In the genomic region with DNA sequence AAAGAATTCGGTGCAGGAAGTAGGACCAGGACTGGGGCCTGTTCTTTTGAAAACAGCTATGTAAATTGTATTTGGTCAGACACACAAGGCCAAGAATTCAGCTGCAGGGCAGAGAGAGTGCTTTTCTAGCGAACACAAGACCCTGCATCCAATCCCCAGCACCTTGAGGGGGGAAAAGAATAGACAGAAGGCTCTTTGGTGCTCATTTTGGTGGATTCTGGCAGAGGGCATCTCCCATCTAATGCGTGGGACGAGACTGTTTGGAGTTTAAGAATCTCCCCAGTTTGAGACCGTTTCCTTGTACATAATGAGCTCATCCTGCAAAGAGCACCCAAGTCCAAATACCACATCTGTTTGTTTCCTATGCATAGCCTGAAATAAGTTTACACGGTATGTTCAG, we compare ENCODE assay signal across 9 mouse cellular contexts. TPM values are rescaled to one million over a fixed set of nuclear protein-coding genes. Genes with fewer than 3 reads are reported as not detected.
DNase-seq lines count a peak whose midpoint lies in the region; ATAC-seq lines count a peak whose summit lies in the region.
"Had no signal": no experiment of that assay in that cellular context is flagged by ENCODE, and none has a peak within 500 bp of the region (broad histone marks: within the 10 kb centered on the region; RNA-seq: fewer than 3 reads in every experiment).

No protein-coding gene starts in this region.

- H3K4me2 ChIP-seq in heart, embryonic 13.5 days = peak overlapping the region; percentile 53; the same call in 1 of the 2 replicates
- H3K4me2 ChIP-seq in forebrain, embryonic 15.5 days (replicated peaks) = 0 out of 2 replicates have a peak overlapping the region, but pooled peaks have one; percentile 2
- H3K4me2 ChIP-seq in liver, embryonic 16.5 days (ENCODE audit: low read depth, low read length) = peak overlapping the region; percentile 64

- DNase-seq in heart, adult 9 months (ENCODE audit: low spot score in 2 of 2) = no peak
- DNase-seq in NIH3T3 (ENCODE audit: low read depth) = peak; percentile 52
- no peak for DNase-seq in right cerebral cortex, postnatal 36 days (ENCODE audit: low spot score in 2 of 2)
- no peak for DNase-seq in gastrocnemius, postnatal 14 days
- no peak for DNase-seq in spleen, adult 12 weeks (ENCODE audit: low spot score)

- H3K27me3 ChIP-seq in heart, embryonic 13.5 days (replicated peaks) = no peaks in the 10 kb centered on the region
- H3K27me3 ChIP-seq in forebrain, embryonic 15.5 days = no peaks in the 10 kb centered on the region
- H3K27me3 ChIP-seq in liver, embryonic 16.5 days (ENCODE audit: control insufficient read depth, insufficient read depth, low read depth, low read length) = no peaks in the 10 kb centered on the region

- H3K9ac ChIP-seq in heart, embryonic 13.5 days = peak overlapping the region; percentile 50; the same call in 1 of the 2 replicates
- H3K9ac ChIP-seq in forebrain, embryonic 15.5 days (replicated peaks) = no peak overlapping the region
- H3K9ac ChIP-seq in liver, embryonic 16.5 days (ENCODE audit: low read depth, low read length) = peak overlapping the region; percentile 25

- 53% methylated on average over 6 of the region's 6 CpGs for WGBS in heart, embryonic 13.5 days
- 56% methylated on average over 6 of the region's 6 CpGs for WGBS in forebrain, embryonic 15.5 days
- WGBS in liver, embryonic 16.5 days (ENCODE audit: insufficient replicate concordance) = 52% methylated on average over 6 of the region's 6 CpGs

- no peaks in the 10 kb centered on the region for H3K36me3 ChIP-seq in heart, embryonic 13.5 days
- H3K36me3 ChIP-seq in forebrain, embryonic 15.5 days = no peaks in the 10 kb centered on the region
- no peaks in the 10 kb centered on the region for H3K36me3 ChIP-seq in liver, embryonic 16.5 days (ENCODE audit: control insufficient read depth, insufficient read depth)

- H3K4me1 ChIP-seq in heart, embryonic 13.5 days = peaks cover 45% of the 10 kb centered on the region
- peaks cover 18% of the 10 kb centered on the region for H3K4me1 ChIP-seq in forebrain, embryonic 15.5 days
- peaks cover 33% of the 10 kb centered on the region for H3K4me1 ChIP-seq in liver, embryonic 16.5 days (ENCODE audit: control insufficient read depth, low read depth, low read length)

- peak overlapping the region; percentile 77 for H3K27ac ChIP-seq in heart, embryonic 13.5 days (replicated peaks)
- peak overlapping the region; percentile 76 for H3K27ac ChIP-seq in forebrain, embryonic 15.5 days (replicated peaks)
- H3K27ac ChIP-seq in liver, embryonic 16.5 days (ENCODE audit: low read length) = peak overlapping the region; percentile 73

- ATAC-seq in heart, embryonic 13.5 days (ENCODE audit: extremely low read depth, insufficient number of reproducible peaks, low FRiP score, low TSS enrichment) = no peak
- no peak for ATAC-seq in forebrain, embryonic 15.5 days (replicated peaks)
- no peak for ATAC-seq in liver, embryonic 16.5 days (ENCODE audit: low read depth)

- H3K9me3 ChIP-seq in heart, embryonic 13.5 days = no peaks in the 10 kb centered on the region
- no peaks in the 10 kb centered on the region for H3K9me3 ChIP-seq in forebrain, embryonic 15.5 days
- no peaks in the 10 kb centered on the region for H3K9me3 ChIP-seq in liver, embryonic 16.5 days (replicated peaks; ENCODE audit: control insufficient read depth, low read length)

- intact Hi-C loops in gastrocnemius, postnatal 14 days (cut with DNase I; ENCODE audit: low total_unique reads) = no loop called here

- no peak overlapping the region for H3K4me3 ChIP-seq in heart, embryonic 13.5 days
- no peak overlapping the region for H3K4me3 ChIP-seq in forebrain, embryonic 15.5 days
- no peak overlapping the region for H3K4me3 ChIP-seq in liver, embryonic 16.5 days (ENCODE audit: low read depth, low read length)

RNA-seq across cellular contexts. Expression of a gene that starts 28.6 kb away (rescaled TPM):
- polyA plus RNA-seq in heart, embryonic 13.5 days (2015; fragmentation: Nextera tagmentation; extraction: Ambion mirVana) = 1.7 and 2.3 TPM in 2 replicates
- polyA plus RNA-seq in forebrain, embryonic 15.5 days (2015; fragmentation: Nextera tagmentation; extraction: Ambion mirVana) = 5.6 and 7.4 TPM in 2 replicates
- polyA plus RNA-seq in liver, embryonic 16.5 days (2015; fragmentation: Nextera tagmentation; extraction: Ambion mirVana) = 0.53 and 1.1 TPM in 2 replicates
- 1 to 10 TPM; 1.1 to 1.5 TPM for total RNA-seq in gastrocnemius, postnatal 14 days (2021)
- polyA plus RNA-seq: urinary bladder, adult 2 months had no signal

RNA-seq across cellular contexts. Expression of a gene that starts 37.3 kb away (rescaled TPM):
- polyA plus RNA-seq in heart, embryonic 13.5 days (2015; fragmentation: Nextera tagmentation; extraction: Ambion mirVana) = 10.1 and 13.3 TPM in 2 replicates
- 35.0 and 36.3 TPM in 2 replicates for polyA plus RNA-seq in forebrain, embryonic 15.5 days (2015; fragmentation: Nextera tagmentation; extraction: Ambion mirVana)
- 6.7 and 7.4 TPM in 2 replicates for polyA plus RNA-seq in liver, embryonic 16.5 days (2015; fragmentation: Nextera tagmentation; extraction: Ambion mirVana)
- 1 to 10 TPM; 3.7 to 3.9 TPM for total RNA-seq in gastrocnemius, postnatal 14 days (2021)

Comparison
In these comparisons a context has a peak if more than half of its experiments do, and no peak if none do; other contexts are left out.
1. H3K4me2 ChIP-seq: peak in every context shown above with its lines; median percentile 64 in liver, embryonic 16.5 days; 53 in heart, embryonic 13.5 days; 2 in forebrain, embryonic 15.5 days.